Mouse (Mus musculus): Measurements from ENCODE around the gene Saysd1.

The Saysd1 gene

GRCm38 (mm10) chr14:20162686-20163085 lies 24.4 kb upstream of the Saysd1 start:
- no peak for DNase-seq

DNA sequence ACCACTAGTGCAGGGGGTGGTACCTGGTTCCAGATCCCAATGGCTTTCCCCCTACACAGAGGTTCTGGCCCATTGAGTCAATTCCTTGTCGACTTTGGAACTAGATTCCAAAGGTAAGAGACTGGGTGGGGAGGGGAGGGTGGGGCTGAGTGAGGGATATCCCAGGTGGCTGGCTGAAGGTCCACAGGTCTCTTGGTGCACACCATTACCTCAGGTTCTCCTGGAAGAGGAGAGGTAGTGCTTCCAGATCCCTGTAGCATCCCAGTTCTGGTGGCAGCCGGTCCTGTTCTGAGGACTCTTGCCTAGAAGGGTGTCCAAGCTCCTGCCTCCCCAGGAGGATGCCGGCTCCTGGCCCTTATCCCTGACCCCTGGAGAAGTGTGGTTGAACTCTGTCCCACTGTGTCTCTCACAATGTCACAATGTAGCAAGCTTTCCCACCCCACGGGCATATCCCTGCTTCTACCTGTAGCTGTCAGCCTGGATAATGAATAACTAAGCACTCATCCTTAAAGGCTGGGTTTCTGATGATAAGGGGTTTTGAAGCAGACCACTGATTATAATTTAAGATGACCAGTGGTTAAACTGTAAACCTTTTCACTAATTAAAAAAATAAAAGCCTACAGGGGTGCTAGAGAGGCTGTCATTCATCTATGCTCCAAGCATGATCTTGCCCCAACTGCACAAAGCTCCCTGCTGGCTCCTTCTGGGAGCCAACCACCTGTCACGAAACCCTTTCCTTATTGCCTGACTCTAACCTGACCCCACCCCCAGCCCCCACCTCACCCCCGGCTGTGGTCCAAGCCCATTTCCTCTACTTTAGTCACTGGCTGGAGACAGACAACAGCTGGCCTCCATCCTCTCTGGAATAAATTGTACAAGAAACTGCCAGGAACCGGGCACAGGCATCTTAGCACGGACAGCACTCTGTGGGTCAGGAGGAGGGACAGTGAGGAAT lies 20.7 kb upstream of the Saysd1 start:
- DNase-seq, result no peak

DNA sequence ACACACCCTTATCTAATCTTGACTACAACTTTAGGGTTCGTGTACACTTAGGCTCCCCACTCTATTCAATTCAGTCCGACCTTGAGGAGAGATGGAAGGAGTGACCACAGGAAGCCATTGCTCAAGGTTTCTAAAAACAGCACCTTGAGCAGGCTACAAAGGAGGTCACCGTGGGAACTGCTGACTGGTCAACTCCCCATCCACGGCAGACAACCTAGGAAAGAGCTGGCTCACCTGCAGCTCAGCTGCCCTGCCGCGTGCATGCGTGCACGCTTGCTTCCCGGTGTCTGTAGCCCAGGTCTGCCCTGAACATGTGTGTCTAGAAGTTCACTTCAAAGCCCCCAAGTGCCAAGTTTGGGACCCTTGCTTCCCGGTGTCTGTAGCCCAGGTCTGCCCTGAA lies 19.3 kb upstream of the Saysd1 start:
- no peak for DNase-seq

DNA sequence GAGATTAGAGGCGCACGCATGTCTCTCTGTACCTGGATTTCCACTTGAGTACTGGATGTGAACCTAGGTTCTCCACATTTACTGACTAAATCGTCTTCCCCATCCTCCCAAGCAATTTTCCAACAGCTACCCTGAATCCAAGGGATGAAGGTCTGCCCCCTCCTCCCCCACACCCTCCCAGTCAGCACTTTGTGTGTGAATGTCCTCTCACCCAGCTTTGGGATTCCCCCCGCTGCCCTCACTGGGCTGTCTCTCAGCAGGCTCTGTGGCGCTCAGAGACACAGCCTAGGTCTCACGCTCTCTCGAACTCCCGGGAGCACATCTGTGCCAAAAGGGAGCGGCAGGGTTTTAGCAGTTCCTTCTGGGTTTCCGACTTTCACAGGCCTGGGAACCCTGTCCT lies 17.4 kb upstream of the Saysd1 start:
- no peak for DNase-seq

- no peak for DNase-seq
Observed at GRCm38 (mm10) chr14:20154937-20155336, 16.6 kb upstream of the Saysd1 start.

GRCm38 (mm10) chr14:20154245-20154644 lies 15.9 kb upstream of the Saysd1 start:
- no peak for DNase-seq

- DNase-seq, result no peak
Observed at GRCm38 (mm10) chr14:20149127-20150080, 11.1 kb upstream of the Saysd1 start.

GRCm38 (mm10) chr14:20148514-20148913 lies 10.2 kb upstream of the Saysd1 start:
- DNase-seq, result no peak

DNA sequence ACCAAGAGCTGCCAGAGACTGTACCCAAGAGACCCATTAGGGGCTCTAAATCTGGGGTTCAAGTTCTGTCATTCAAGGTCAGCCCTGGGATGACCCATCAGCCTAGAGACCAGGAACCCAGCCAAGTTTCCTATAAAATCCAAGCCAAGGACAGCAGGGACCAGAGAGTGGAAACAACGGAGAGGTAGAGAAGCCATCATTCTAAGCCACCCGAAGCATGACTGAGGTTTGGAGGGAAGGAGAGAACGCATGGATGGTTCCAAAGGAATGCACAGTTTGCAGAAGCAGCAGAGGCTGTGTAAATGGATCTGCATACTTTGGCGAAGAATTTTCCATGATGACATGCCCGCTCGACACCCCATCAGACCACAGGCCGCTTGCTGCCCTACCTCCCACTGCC lies 9.5 kb upstream of the Saysd1 start:
- no peak for DNase-seq

GRCm38 (mm10) chr14:20144093-20144492 lies 5.8 kb upstream of the Saysd1 start:
- peak; percentile 11 for DNase-seq

GRCm38 (mm10) chr14:20134965-20135671 lies 3.2 kb downstream of the Saysd1 start:
- DNase-seq, result no peak

- DNase-seq, result no peak
Observed at GRCm38 (mm10) chr14:20128162-20128561, 10.2 kb downstream of the Saysd1 start.

DNA sequence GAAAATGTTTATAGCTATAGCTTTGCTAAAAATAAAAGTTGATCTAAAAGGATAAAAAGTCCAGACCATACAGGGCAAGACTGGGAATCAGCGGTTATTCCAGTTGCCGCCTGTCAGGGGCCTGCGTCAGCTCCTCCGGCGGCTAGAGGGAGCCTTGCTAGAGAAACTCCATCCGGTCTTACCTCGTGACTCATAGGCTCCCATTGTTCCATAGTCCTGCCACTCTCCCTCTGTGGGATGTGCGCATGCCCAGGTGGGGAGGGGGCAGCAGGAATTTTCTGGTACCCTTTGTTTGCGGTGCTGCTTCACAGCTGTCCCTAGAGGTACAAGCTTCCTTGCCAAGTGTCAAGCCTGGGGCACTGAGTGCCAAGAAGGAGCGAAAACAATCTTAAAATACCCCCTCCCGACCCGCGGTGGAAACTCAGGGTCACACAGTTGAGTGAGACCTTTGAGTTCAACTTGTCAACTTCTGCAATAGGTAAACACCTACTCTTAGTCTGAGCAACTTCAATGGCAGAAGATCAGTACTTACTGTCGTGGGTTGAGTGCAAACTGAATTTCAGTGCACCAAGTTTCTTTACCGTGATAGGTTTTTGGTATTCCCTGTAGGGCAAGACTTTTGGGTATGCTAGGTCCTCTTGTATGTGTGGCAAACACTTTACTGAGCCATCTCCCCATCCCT lies 10.8 kb downstream of the Saysd1 start:
- no peak for DNase-seq

- DNase-seq, result no peak
Observed at GRCm38 (mm10) chr14:20120868-20121267, 17.5 kb downstream of the Saysd1 start.

DNA sequence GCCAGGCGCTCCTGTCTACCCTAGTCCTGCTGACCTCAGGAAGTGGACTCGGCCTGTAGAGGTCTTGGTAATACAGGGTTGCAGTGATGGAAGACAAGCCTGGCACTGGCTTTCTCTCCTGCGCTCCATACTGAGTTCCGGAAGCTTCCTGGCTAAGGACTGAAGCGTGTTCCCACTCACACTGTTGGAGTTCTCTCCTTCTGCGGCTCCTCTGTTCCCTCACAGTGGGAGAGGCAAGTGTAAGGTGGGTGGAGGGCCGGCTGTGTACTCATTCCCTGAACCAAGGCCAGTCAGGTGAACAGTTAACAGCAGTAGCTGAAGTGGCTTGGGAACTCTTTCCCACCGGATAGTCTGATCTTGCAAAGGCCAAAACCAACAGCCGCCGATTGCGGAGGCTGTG lies 18.3 kb downstream of the Saysd1 start:
- DNase-seq, result no peak

- DNase-seq, result no peak
Observed at GRCm38 (mm10) chr14:20116149-20116605, 22.2 kb downstream of the Saysd1 start.

- no peak for DNase-seq
Observed at GRCm38 (mm10) chr14:20114951-20115350, 23.4 kb downstream of the Saysd1 start.

DNA sequence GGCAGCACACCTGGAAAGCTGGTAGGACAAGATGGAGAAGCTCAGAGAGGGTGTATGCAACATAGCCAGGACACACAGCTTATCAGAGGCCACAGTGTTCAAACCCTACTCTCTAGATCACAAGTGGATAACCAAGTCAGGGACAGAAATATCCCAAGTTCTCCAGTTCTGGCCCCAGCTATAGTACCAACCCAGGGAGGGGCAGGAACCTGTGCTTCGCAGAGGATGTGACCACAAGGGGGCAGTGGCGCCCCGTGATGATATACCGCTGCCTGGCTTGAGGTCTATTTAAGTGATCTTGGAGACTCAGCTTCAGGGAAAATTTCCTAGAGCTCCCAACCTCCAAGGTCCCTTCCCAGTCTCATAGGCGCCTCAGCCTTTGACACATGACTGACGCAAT lies 24.4 kb downstream of the Saysd1 start:
- peak; percentile 93 for DNase-seq

GRCm38 (mm10) chr14:20113189-20113961 lies 25.0 kb downstream of the Saysd1 start:
- no peak for DNase-seq

GRCm38 (mm10) chr14:20112218-20112617 lies 26.1 kb downstream of the Saysd1 start:
- DNase-seq, result no peak

DNA sequence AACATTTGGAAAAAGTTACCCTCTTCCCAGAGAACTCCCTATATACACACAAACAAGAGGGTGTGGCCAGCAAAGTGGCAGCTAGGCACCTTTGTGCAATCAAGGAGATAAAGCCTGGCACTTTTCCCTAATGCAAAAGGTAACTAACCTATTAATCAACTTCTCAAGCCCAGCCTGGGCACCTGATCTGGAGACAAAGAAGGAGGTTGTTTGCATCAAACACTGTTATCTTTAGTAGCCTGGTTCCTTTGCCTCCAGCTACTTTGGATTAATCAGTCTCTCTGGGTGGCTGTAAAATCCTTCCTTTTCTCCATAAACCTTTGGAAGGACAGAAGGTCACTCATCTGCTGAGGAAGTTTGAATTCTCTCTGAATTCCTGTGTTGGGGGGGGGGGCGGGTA lies 27.4 kb downstream of the Saysd1 start:
- no peak for DNase-seq

Measured in right cerebral cortex, postnatal 14 days (tissue).